Mouse (Mus musculus) liver, embryonic 16.5 days (tissue): ENCODE results near the gene Wwc1. TPM values are rescaled to one million over a fixed set of nuclear protein-coding genes. Genes with fewer than 3 reads are reported as not detected.
"Not testable (repeated sequence)": the region's sequence is repeated elsewhere in the genome, so short reads cannot be mapped to it uniquely, and the experiment has no call there.

ENCODE experiments used
- ATAC-seq: fragments of 200-750 bp; cut with Nextera tagmentation; 2 replicates; pipeline ENCODE4 v1.8.0; 2017; ENCODE audit warnings: low read depth, mild to moderate bottlenecking, moderate number of reproducible peaks, moderate library complexity
- H3K27ac ChIP-seq: fragments of 300-500 bp; sonication (generic); 2 replicates; pipeline ENCODE4 v1.5.1; 2014; ENCODE audit warnings: mild to moderate bottlenecking, low read length
- H3K27me3 ChIP-seq: fragments of 300-500 bp; sonication (generic); 2 replicates; pipeline ENCODE4 v1.6.1; 2014; ENCODE audit warnings: low read depth, low read length, mixed read lengths; ENCODE audit not compliant: control insufficient read depth, insufficient read depth
- H3K36me3 ChIP-seq: fragments of 300-500 bp; sonication (generic); 2 replicates; pipeline ENCODE4 v1.6.1; 2014; ENCODE audit warnings: mild to moderate bottlenecking; ENCODE audit not compliant: control insufficient read depth, insufficient read depth
- H3K4me1 ChIP-seq: fragments of 300-500 bp; sonication (generic); 2 replicates; pipeline ENCODE4 v1.6.1; 2014; ENCODE audit warnings: low read depth, low read length, mixed read lengths; ENCODE audit not compliant: control insufficient read depth
- H3K4me2 ChIP-seq: fragments of 300-500 bp; sonication (generic); 2 replicates; pipeline ENCODE4 v1.6.1; 2014; ENCODE audit warnings: low read depth, low read length, mixed read lengths
- H3K4me3 ChIP-seq: fragments of 300-500 bp; sonication (generic); 2 replicates; pipeline ENCODE4 v1.5.1; 2014; ENCODE audit warnings: low read depth, mild to moderate bottlenecking, low read length
- H3K9ac ChIP-seq: fragments of 300-500 bp; sonication (generic); 2 replicates; pipeline ENCODE4 v1.6.1; 2014; ENCODE audit warnings: low read depth, low read length
- H3K9me3 ChIP-seq: fragments of 300-500 bp; sonication (generic); replicated peaks from 2 replicates; pipeline ENCODE4 v1.6.1; 2016; ENCODE audit warnings: low read length; ENCODE audit not compliant: control insufficient read depth
- WGBS: fragments of 180-500 bp; shearing (Covaris S2); extraction: QIAGEN DNeasy Blood & Tissue Kit; methylation state at CpG from one replicate; pipeline ENCODE4 v1.1.7; 2014; ENCODE audit not compliant: insufficient replicate concordance; 5-methylcytosine and 5-hydroxymethylcytosine counted together
- polyA plus RNA-seq: library from polyadenylated mRNA; unstranded; fragments of >200 nt; fragmentation: Nextera tagmentation; extraction: Ambion mirVana; gene quantifications from 2 replicates; pipeline ENCODE4 v1.2.1, GENCODE M21; 2015

The Wwc1 gene
- polyA plus RNA-seq, 1 experiment from 2014 or later: 1.1 TPM

- Histone ChIP-seq H3K27me3 (no peaks in the 10 kb centered on the region), H3K27ac (no peak overlapping the region), H3K36me3 (no peaks in the 10 kb centered on the region), H3K4me1 (no peaks in the 10 kb centered on the region), H3K9ac (no peak overlapping the region), H3K4me3 (no peak overlapping the region), H3K4me2 (no peak overlapping the region), H3K9me3 (no peaks in the 10 kb centered on the region)
- WGBS: 66% methylated on average over 5 of the region's 5 CpGs
- ATAC-seq: no peak
These were observed 116.7 kb downstream of the Wwc1 start for GRCm38 (mm10) chr11:35863653-35864052.

GRCm38 (mm10) chr11:35857395-35858067 lies 122.8 kb downstream of the Wwc1 start:
- 58% methylated on average over 12 of the region's 12 CpGs for WGBS

GRCm38 (mm10) chr11:35856359-35857040 lies 123.8 kb downstream of the Wwc1 start:
- 52% methylated on average over 11 of the region's 11 CpGs for WGBS
- Histone ChIP-seq H3K4me2 (no peak overlapping the region), H3K4me3 (no peak overlapping the region), H3K27me3 (no peaks in the 10 kb centered on the region), H3K4me1 (no peaks in the 10 kb centered on the region), H3K9ac (no peak overlapping the region), H3K27ac (no peak overlapping the region), H3K9me3 (no peaks in the 10 kb centered on the region), H3K36me3 (no peaks in the 10 kb centered on the region; the same call in 1 of the 2 replicates)
- no peak for ATAC-seq

More at GRCm38 (mm10) chr11:35857395-35858067, 122.8 kb downstream of the Wwc1 start:
- H3K4me3 ChIP-seq: no peak overlapping the region
- H3K9me3 ChIP-seq: no peaks in the 10 kb centered on the region
- H3K27me3 ChIP-seq: no peaks in the 10 kb centered on the region
- H3K4me1 ChIP-seq: no peaks in the 10 kb centered on the region
- H3K9ac ChIP-seq: no peak overlapping the region
- no peaks in the 10 kb centered on the region; the same call in 1 of the 2 replicates for H3K36me3 ChIP-seq
- no peak for ATAC-seq
- H3K27ac ChIP-seq: no peak overlapping the region
- H3K4me2 ChIP-seq: no peak overlapping the region

- no peak overlapping the region for H3K4me2 ChIP-seq
- no peaks in the 10 kb centered on the region for H3K4me1 ChIP-seq
- H3K36me3 ChIP-seq: no peaks in the 10 kb centered on the region; the same call in 1 of the 2 replicates
- H3K27ac ChIP-seq: no peak overlapping the region
- ATAC-seq: no peak
- no peaks in the 10 kb centered on the region for H3K9me3 ChIP-seq
- 65% methylated on average over 7 of the region's 9 CpGs for WGBS
- no peak overlapping the region for H3K9ac ChIP-seq
- no peaks in the 10 kb centered on the region for H3K27me3 ChIP-seq
- H3K4me3 ChIP-seq: no peak overlapping the region
These were observed 124.8 kb downstream of the Wwc1 start for GRCm38 (mm10) chr11:35855567-35855966.

GRCm38 (mm10) chr11:35854941-35855340 lies 125.4 kb downstream of the Wwc1 start:
- Histone ChIP-seq H3K36me3 (no peaks in the 10 kb centered on the region; the same call in 1 of the 2 replicates), H3K27ac (no peak overlapping the region), H3K9me3 (no peaks in the 10 kb centered on the region), H3K4me1 (no peaks in the 10 kb centered on the region), H3K4me2 (no peak overlapping the region), H3K9ac (no peak overlapping the region), H3K27me3 (no peaks in the 10 kb centered on the region), H3K4me3 (no peak overlapping the region)
- 72% methylated on average over 5 of the region's 5 CpGs for WGBS
- ATAC-seq: no peak

GRCm38 (mm10) chr11:35853651-35854050 lies 126.7 kb downstream of the Wwc1 start:
- Histone ChIP-seq H3K9me3 (no peaks in the 10 kb centered on the region), H3K4me2 (no peak overlapping the region), H3K4me1 (no peaks in the 10 kb centered on the region), H3K36me3 (no peaks in the 10 kb centered on the region; the same call in 1 of the 2 replicates), H3K4me3 (no peak overlapping the region), H3K27me3 (no peaks in the 10 kb centered on the region), H3K9ac (no peak overlapping the region), H3K27ac (no peak overlapping the region)
- no peak for ATAC-seq
- 82% methylated on average over 4 of the region's 4 CpGs for WGBS

GRCm38 (mm10) chr11:35852731-35853130 lies 127.6 kb downstream of the Wwc1 start:
- no peak for ATAC-seq
- H3K4me2 ChIP-seq: no peak overlapping the region
- 38% methylated on average over 4 of the region's 4 CpGs for WGBS
- no peaks in the 10 kb centered on the region for H3K4me1 ChIP-seq
- no peak overlapping the region for H3K9ac ChIP-seq
- H3K36me3 ChIP-seq: no peaks in the 10 kb centered on the region; the same call in 1 of the 2 replicates
- no peak overlapping the region for H3K4me3 ChIP-seq
- no peaks in the 10 kb centered on the region for H3K9me3 ChIP-seq
- no peak overlapping the region for H3K27ac ChIP-seq
- no peaks in the 10 kb centered on the region for H3K27me3 ChIP-seq

GRCm38 (mm10) chr11:35844299-35844698 lies 136.0 kb downstream of the Wwc1 start:
- whole genome bisulfite sequencing: 65% methylated on average over 9 of the region's 9 CpGs
- Histone ChIP-seq H3K36me3 (no peaks in the 10 kb centered on the region), H3K27me3 (no peaks in the 10 kb centered on the region), H3K4me2 (no peak overlapping the region), H3K9ac (no peak overlapping the region), H3K4me1 (no peaks in the 10 kb centered on the region), H3K4me3 (no peak overlapping the region), H3K27ac (no peak overlapping the region), H3K9me3 (no peaks in the 10 kb centered on the region)
- ATAC-seq: no peak

GRCm38 (mm10) chr11:35842560-35842959 lies 137.8 kb downstream of the Wwc1 start:
- H3K9ac ChIP-seq, H3K27ac ChIP-seq, H3K4me2 ChIP-seq, H3K4me3 ChIP-seq, H3K27me3 ChIP-seq, H3K36me3 ChIP-seq, H3K4me1 ChIP-seq, H3K9me3 ChIP-seq, ATAC-seq: not testable (repeated sequence)
- WGBS: 65% methylated on average over 4 of the region's 4 CpGs
